Mouse (Mus musculus): ENCODE results near the gene Hsd17b6.

Gene Hsd17b6

GRCm38 (mm10) chr10:127945432-127946064 is 61.9 kb downstream of the Hsd17b6 start:
- peak; percentile 52 for DNase-seq (ENCODE audit: low read depth, low spot score)
